Mouse (Mus musculus) midbrain, embryonic 15.5 days (tissue): Measurements from ENCODE around the gene Slc6a3. TPM values are rescaled to one million over a fixed set of nuclear protein-coding genes. Genes with fewer than 3 reads are reported as not detected.
A peak's percentile ranks its signal among the peaks of the same experiment; 100 is the strongest.

Source experiments
- ATAC-seq: fragments of 200-750 bp; cut with Nextera tagmentation; replicated peaks from 2 replicates; pipeline ENCODE4 v1.8.0; 2017; ENCODE audit warnings: moderate TSS enrichment
- H3K27ac ChIP-seq: fragments of 300-500 bp; sonication (generic); 2 replicates; pipeline ENCODE4 v1.5.1; 2015; ENCODE audit warnings: mild to moderate bottlenecking, inconsistent platforms
- H3K27me3 ChIP-seq: fragments of 300-500 bp; sonication (generic); replicated peaks from 2 replicates; pipeline ENCODE4 v1.6.1; 2015; ENCODE audit warnings: inconsistent platforms
- H3K36me3 ChIP-seq: fragments of 300-500 bp; sonication (generic); replicated peaks from 2 replicates; pipeline ENCODE4 v1.6.1; 2015; ENCODE audit warnings: inconsistent platforms
- H3K4me1 ChIP-seq: fragments of 300-500 bp; sonication (generic); 2 replicates; pipeline ENCODE4 v1.6.1; 2015; ENCODE audit warnings: inconsistent platforms
- H3K4me2 ChIP-seq: fragments of 300-500 bp; sonication (generic); 2 replicates; pipeline ENCODE4 v1.6.1; 2015; ENCODE audit warnings: inconsistent platforms, mild to moderate bottlenecking, moderate library complexity
- H3K4me3 ChIP-seq: fragments of 300-500 bp; sonication (generic); 2 replicates; pipeline ENCODE4 v1.5.1; 2015; ENCODE audit warnings: mild to moderate bottlenecking, inconsistent platforms
- H3K9ac ChIP-seq: fragments of 300-500 bp; sonication (generic); 2 replicates; pipeline ENCODE4 v1.6.1; 2015; ENCODE audit warnings: mild to moderate bottlenecking, inconsistent platforms
- H3K9me3 ChIP-seq: fragments of 300-500 bp; sonication (generic); 2 replicates; pipeline ENCODE4 v1.6.1; 2016; ENCODE audit warnings: inconsistent platforms
- WGBS: fragments of 180-500 bp; shearing (Covaris S2); methylation state at CpG from one replicate; pipeline ENCODE4 v1.1.7; 2015; ENCODE audit warnings: mixed read lengths; 5-methylcytosine and 5-hydroxymethylcytosine counted together
- polyA plus RNA-seq: library from polyadenylated mRNA; unstranded; fragments of >200 nt; fragmentation: Nextera tagmentation; extraction: Ambion mirVana; gene quantifications from 2 replicates; pipeline ENCODE4 v1.2.1, GENCODE M21; 2015

Slc6a3 gene
- polyA plus RNA-seq, 1 experiment from 2014 or later = 13.3 TPM

DNA sequence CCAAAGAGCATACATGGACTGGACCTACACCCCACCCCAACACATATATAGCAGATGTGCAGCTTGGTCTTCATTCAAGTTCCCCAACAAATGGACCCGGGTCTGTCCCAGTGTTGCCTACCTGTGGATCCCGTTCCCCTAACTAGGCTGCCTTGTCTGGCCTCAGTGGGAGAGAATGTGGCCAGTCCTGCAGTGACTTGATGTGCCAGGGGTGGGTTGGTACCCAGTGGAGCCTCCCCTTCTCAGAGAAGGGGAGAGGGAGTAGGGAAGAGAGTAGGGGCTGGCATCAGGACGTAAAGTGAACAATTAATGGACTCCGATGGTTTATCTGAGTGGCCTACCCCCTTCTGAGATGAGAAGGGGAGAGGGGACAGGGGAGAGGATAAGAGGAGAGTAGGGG is 66.5 kb downstream of the Slc6a3 start:
- no peak overlapping the region for H3K27ac ChIP-seq
- 44% methylated on average over 4 of the region's 4 CpGs for WGBS

DNA sequence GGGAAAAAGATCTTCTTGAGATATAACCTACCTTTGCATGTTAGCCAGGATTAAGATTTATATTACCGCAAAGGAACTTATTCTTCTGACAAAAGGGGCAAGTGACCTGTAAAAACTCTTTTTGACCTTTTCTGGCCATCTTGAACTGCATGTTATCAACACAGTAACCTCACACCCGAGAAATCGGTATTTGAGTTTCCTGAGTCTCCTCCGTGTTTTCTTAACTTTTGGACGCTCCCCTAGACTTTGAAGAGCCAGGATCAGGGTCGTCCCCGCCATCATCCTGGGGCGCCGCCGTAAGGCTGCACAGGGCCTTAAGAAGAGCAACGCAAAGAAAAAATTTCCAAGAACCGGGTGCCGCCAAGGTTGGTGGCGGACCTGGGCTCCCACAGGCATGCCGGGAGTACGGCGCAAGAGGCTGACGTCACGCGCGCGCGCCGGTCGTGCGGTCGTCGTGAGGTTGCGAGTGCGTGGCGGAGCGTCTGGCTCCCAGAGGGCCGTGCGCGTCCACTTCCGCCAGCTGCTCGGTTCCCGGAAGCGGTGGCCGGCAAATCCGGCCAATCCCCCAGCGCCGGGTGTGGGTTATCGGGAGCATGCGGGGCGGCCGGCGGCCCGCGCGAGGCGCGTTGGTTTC is 67.1 kb downstream of the Slc6a3 start, which contains the start of gene Clptm1l:
Gene Clptm1l (plus strand): TSS at position 485 of the 634 bp plus-strand sequence.
- WGBS = under 1% methylated on average over 51 of the region's 53 CpGs
- Histone ChIP-seq H3K4me2 (peak within 1 kb of the TSS; percentile 81), H3K9ac (peak within 1 kb of the TSS; percentile 84), H3K27me3 (peaks cover 2% of the 10 kb centered on the region; the same call in 1 of the 2 replicates), H3K36me3 (peaks cover 21% of the 10 kb centered on the region; the same call in 1 of the 2 replicates), H3K4me3 (peak within 1 kb of the TSS; percentile 86), H3K4me1 (peaks cover 27% of the 10 kb centered on the region), H3K27ac (peak within 1 kb of the TSS; percentile 83), H3K9me3 (no peaks in the 10 kb centered on the region)
- peak; percentile 99 for ATAC-seq

More for the DNA sequence above, 66.5 kb downstream of the Slc6a3 start:
- Histone ChIP-seq H3K36me3 (peaks cover 16% of the 10 kb centered on the region; the same call in 1 of the 2 replicates), H3K4me3 (peak overlapping the region; percentile 86), H3K4me2 (peak overlapping the region; percentile 81), H3K9me3 (no peaks in the 10 kb centered on the region), H3K27me3 (peaks cover 5% of the 10 kb centered on the region; the same call in 1 of the 2 replicates), H3K9ac (peak overlapping the region; percentile 84), H3K4me1 (peaks cover 27% of the 10 kb centered on the region)
- ATAC-seq = peak; percentile 4

DNA sequence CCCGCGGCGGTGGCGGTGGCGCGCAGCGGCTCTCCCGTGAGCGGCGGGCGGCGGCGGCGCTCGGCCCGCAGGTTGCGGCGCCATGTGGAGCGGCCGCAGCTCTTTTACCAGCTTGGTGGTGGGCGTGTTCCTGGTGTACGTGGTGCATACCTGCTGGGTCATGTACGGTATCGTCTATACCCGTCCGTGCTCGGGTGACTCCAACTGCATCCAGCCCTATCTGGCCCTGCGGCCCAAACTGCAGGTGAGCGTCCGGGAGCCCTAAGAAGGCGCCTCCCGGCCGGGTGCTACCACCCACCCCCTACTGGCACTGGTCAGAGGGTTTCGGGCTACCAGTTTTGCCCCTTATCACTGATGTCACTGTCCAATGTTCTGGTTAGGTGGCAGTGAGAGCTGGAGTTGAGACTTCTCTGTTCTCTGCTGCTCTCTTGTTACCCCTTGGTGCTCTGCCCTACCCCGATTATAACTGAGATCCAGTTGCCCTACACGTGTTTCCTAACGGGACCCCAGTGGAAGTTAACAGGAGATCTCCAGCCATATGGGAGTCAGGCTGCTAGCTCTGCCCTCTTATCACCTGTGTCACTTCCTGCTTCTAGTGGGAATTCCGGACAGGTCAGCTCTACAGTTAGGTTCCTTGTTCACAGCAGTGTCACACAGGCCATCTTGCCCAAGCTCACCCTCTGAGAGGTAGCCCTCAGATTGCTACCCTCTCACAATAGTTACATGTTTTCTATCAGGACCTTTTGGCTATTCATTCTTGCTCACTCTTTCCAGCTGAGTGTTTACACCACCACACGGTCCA is 67.8 kb downstream of the Slc6a3 start:
- peak overlapping the region; percentile 86 for H3K4me3 ChIP-seq
- H3K27ac ChIP-seq = peak overlapping the region; percentile 77
- H3K27me3 ChIP-seq = no peaks in the 10 kb centered on the region
- H3K4me2 ChIP-seq = peak overlapping the region; percentile 81
- WGBS = 4% methylated on average over 39 of the region's 39 CpGs
- H3K36me3 ChIP-seq = peaks cover 28% of the 10 kb centered on the region; the same call in 1 of the 2 replicates
- H3K4me1 ChIP-seq = peaks cover 27% of the 10 kb centered on the region
- H3K9ac ChIP-seq = peak overlapping the region; percentile 84
- H3K9me3 ChIP-seq = no peaks in the 10 kb centered on the region
- ATAC-seq = peak; percentile 90

DNA sequence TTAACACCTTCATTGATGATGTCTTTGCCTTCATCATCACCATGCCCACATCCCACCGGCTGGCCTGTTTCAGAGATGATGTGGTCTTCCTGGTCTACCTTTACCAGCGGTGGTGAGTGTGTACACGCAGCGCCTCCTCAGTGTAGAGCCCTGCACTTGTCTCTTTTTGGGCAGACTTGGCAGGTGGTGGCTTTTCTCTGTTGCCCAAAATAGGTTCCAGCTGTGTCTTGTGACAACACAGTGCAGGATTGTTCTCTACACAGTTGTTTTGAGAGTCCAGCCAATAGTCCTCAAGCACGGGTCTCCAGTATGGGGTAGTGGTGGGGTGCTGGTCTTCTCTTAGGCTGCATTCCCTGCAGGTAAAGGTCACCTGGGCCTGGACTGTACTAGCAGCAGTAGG is 81.9 kb downstream of the Slc6a3 start:
- no peak for ATAC-seq
- H3K9ac ChIP-seq = no peak overlapping the region
- no peak overlapping the region for H3K4me3 ChIP-seq
- 93% methylated on average over 5 of the region's 5 CpGs for WGBS
- H3K36me3 ChIP-seq = peaks cover 76% of the 10 kb centered on the region
- no peaks in the 10 kb centered on the region for H3K9me3 ChIP-seq
- H3K4me2 ChIP-seq = no peak overlapping the region
- H3K27me3 ChIP-seq = no peaks in the 10 kb centered on the region
- no peak overlapping the region for H3K27ac ChIP-seq
- no peaks in the 10 kb centered on the region for H3K4me1 ChIP-seq

DNA sequence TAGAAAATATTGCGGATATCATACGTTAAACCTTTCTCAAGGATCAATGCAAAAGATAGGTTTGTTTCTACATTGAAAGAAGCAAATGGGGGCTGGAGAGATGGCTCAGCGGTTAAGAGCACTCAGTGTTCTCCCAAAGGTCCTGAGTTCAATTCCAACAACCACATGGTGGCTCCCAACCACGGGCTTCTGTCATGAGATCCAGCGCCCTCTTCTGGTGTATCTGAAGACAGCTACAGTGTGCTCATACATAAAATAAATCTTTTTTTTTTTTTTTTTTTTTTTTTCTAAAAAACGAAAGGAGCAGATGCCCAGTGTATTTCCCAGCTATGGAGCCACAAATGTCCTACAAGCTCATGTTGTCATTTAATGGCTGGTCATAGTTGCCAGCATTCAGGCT is 84.1 kb downstream of the Slc6a3 start:
- H3K9me3 ChIP-seq = no peaks in the 10 kb centered on the region
- no peak overlapping the region for H3K4me3 ChIP-seq
- H3K9ac ChIP-seq = no peak overlapping the region
- H3K4me2 ChIP-seq = no peak overlapping the region
- 66% methylated on average over 6 of the region's 6 CpGs for WGBS
- H3K27me3 ChIP-seq = no peaks in the 10 kb centered on the region
- H3K27ac ChIP-seq = no peak overlapping the region
- ATAC-seq = no peak
- H3K4me1 ChIP-seq = no peaks in the 10 kb centered on the region
- H3K36me3 ChIP-seq = peaks cover 54% of the 10 kb centered on the region

DNA sequence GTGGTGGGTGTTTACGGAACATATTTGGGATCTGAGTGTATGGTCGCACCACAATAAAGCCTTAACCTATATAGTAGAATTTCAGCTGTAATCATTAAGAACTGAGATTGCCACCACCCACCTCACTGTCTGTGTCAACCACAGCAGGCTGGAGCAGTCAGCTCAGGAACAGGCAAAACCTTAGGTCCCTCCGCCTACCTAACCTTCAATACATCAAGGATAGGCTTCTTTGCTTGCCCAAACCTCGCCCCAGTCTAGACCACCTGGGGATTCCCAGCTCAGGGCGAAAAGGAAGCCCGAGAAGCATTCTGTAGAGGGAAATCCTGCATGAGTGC is 89.8 kb downstream of the Slc6a3 start:
- H3K4me3 ChIP-seq = peak overlapping the region; percentile 49
- no peaks in the 10 kb centered on the region for H3K27me3 ChIP-seq
- WGBS = 40% methylated on average over 6 of the region's 6 CpGs
- peak overlapping the region; percentile 9; the same call in 1 of the 2 replicates for H3K27ac ChIP-seq
- ATAC-seq = peak; percentile 59; the same call in 1 of the 2 replicates
- peaks cover 21% of the 10 kb centered on the region for H3K4me1 ChIP-seq
- peak overlapping the region; percentile 51 for H3K9ac ChIP-seq
- peak overlapping the region; percentile 76 for H3K4me2 ChIP-seq
- H3K9me3 ChIP-seq = no peaks in the 10 kb centered on the region
- H3K36me3 ChIP-seq = 0 out of 2 replicates have a peak, but pooled peaks cover 9% of the 10 kb centered on the region

DNA sequence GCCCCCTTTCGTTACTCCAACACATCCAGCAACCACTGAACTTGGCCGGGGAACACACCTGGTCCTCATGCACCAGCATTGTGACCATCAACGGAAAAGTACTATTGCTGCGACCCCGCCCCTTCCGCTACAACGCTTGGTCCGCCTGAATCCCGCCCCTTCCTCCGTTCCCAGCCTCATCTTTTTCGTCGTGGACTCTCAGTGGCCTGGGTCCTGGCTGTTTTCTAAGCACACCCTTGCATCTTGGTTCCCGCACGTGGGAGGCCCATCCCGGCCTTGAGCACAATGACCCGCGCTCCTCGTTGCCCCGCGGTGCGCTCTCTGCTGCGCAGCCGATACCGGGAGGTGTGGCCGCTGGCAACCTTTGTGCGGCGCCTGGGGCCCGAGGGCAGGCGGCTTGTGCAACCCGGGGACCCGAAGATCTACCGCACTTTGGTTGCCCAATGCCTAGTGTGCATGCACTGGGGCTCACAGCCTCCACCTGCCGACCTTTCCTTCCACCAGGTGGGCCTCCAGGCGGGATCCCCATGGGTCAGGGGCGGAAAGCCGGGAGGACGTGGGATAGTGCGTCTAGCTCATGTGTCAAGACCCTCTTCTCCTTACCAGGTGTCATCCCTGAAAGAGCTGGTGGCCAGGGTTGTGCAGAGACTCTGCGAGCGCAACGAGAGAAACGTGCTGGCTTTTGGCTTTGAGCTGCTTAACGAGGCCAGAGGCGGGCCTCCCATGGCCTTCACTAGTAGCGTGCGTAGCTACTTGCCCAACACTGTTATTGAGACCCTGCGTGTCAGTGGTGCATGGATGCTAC is 90.4 kb downstream of the Slc6a3 start, which contains the start of gene Tert:
Gene Tert (plus strand): TSS at position 167 of the 805 bp plus-strand sequence.
- ATAC-seq = peak; percentile 92
- Histone ChIP-seq H3K36me3 (0 out of 2 replicates have a peak, but pooled peaks cover 8% of the 10 kb centered on the region), H3K27me3 (no peaks in the 10 kb centered on the region), H3K4me3 (peak within 1 kb of the TSS; percentile 49), H3K9me3 (no peaks in the 10 kb centered on the region), H3K4me1 (peaks cover 21% of the 10 kb centered on the region), H3K27ac (peak within 1 kb of the TSS; percentile 9), H3K4me2 (peak within 1 kb of the TSS; percentile 76), H3K9ac (peak within 1 kb of the TSS; percentile 51)
- WGBS = 7% methylated on average over 47 of the region's 47 CpGs

Other genes starting within 250 kb of the Slc6a3 start
- 74.3 and 78.9 TPM in 2 replicates for gene Mrpl36, start 208.2 kb upstream of the Slc6a3 start, polyA plus RNA-seq
- gene Ndufs6, start 208.2 kb upstream of the Slc6a3 start, polyA plus RNA-seq = 390 and 410 TPM in 2 replicates
- 64.4 and 66.7 TPM in 2 replicates for gene Lpcat1, start 69.5 kb upstream of the Slc6a3 start, polyA plus RNA-seq
- gene Clptm1l, start 67.3 kb downstream of the Slc6a3 start, polyA plus RNA-seq = 143 and 156 TPM in 2 replicates
- 7.9 and 8.3 TPM in 2 replicates for gene Tert, start 90.2 kb downstream of the Slc6a3 start, polyA plus RNA-seq
- gene Slc6a18, start 141.3 kb downstream of the Slc6a3 start, polyA plus RNA-seq = not detected in 2 replicates
- 0.23 and 0.32 TPM in 2 replicates for gene Slc6a19, start 168.1 kb downstream of the Slc6a3 start, polyA plus RNA-seq
- gene Slc12a7, start 196.3 kb downstream of the Slc6a3 start, polyA plus RNA-seq = 9.5 and 9.8 TPM in 2 replicates